Mouse (Mus musculus): ENCODE results near the gene Hoxc10. TPM values are rescaled to one million over a fixed set of nuclear protein-coding genes. Genes with fewer than 3 reads are reported as not detected.

Gene Hoxc10
- polyA plus RNA-seq, 1 experiment from 2014 or later, result not detected

- Histone ChIP-seq H3K27ac (ENCODE audit: low read depth) (no peak overlapping the region), H3K4me2 (ENCODE audit: low read depth, low read length) (peak overlapping the region; percentile 74), H3K27me3 (ENCODE audit: insufficient read depth, low read length) (peaks cover 99% of the 10 kb centered on the region), H3K36me3 (replicated peaks; ENCODE audit: insufficient read depth, low read length) (no peaks in the 10 kb centered on the region), H3K4me3 (ENCODE audit: low read depth, low read length) (peak overlapping the region; percentile 46), H3K9ac (replicated peaks) (no peak overlapping the region), H3K4me1 (ENCODE audit: insufficient read depth) (peaks cover 4% of the 10 kb centered on the region; the same call in 1 of the 2 replicates), H3K9me3 (ENCODE audit: low read length) (no peaks in the 10 kb centered on the region)
- ATAC-seq (peak; percentile 17; the same call in 1 of the 2 replicates), DNase-seq (peak; percentile 30)
- 2% methylated on average over 33 of the region's 33 CpGs for WGBS (ENCODE audit: insufficient replicate concordance)
- TF ChIP-seq CTCF (IDR thresholded peaks at IDR 0.05; ENCODE audit: low read depth) (no peak), EP300 (IDR thresholded peaks at IDR 0.05; ENCODE audit: low read depth) (no peak)
These were observed 32.7 kb downstream of the Hoxc10 start for GRCm38 (mm10) chr15:102999183-102999831.

DNA sequence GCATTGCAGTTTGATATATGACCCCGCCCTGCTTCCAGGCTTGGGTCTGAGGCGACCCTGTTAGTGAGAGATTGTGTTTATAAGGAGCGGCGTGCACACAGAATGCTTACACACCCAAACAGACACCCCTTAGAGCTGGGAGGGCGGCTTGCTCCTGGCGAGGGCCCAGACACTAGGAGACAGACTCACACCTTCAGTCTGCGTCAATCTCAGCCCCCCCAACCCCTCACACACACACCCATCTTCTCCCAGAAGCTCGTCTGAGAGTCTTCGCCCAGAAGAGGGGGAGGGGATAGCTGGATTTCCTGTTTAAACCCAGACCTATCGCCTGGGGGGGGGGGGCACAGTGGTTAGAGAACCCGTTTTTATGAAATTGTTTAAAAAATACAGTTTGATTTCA lies 33.4 kb downstream of the Hoxc10 start:
- Histone ChIP-seq H3K4me1 (ENCODE audit: insufficient read depth) (peaks cover 4% of the 10 kb centered on the region; the same call in 1 of the 2 replicates), H3K27ac (ENCODE audit: low read depth) (no peak overlapping the region), H3K9ac (replicated peaks) (no peak overlapping the region), H3K4me2 (ENCODE audit: low read depth, low read length) (peak overlapping the region; percentile 74; the same call in 1 of the 2 replicates), H3K4me3 (ENCODE audit: low read depth, low read length) (0 out of 2 replicates have a peak overlapping the region, but pooled peaks have one; percentile 46), H3K27me3 (ENCODE audit: insufficient read depth, low read length) (peaks cover 99% of the 10 kb centered on the region), H3K36me3 (replicated peaks; ENCODE audit: insufficient read depth, low read length) (no peaks in the 10 kb centered on the region), H3K9me3 (ENCODE audit: low read length) (no peaks in the 10 kb centered on the region)
- 16% methylated on average over 11 of the region's 11 CpGs for WGBS (ENCODE audit: insufficient replicate concordance)
- no peak for ATAC-seq
- TF ChIP-seq EP300 (IDR thresholded peaks at IDR 0.05; ENCODE audit: low read depth) (no peak), CTCF (IDR thresholded peaks at IDR 0.05; ENCODE audit: low read depth) (no peak)
- DNase-seq, result no peak

DNA sequence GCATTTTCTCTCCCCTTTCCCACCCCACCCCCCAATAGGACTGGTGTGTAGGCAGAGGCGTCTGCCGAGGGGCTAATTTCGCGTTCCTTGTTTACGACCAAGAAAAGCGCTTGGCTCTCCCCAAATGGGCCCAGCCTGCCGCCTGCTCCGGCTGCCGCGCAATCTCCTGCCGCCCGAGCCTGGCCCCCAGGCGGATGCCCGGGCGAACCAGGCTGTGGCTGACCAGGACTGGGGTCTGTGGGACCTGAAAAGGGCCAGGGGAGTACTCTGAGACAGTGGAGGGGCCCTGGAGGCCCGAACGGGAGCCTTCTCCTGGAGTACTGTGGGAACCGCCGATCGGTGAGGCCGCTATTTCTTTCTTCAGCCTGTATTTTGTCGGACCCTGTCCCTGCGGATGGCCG lies 33.9 kb downstream of the Hoxc10 start:
- DNase-seq (no peak), ATAC-seq (no peak)
- H3K27me3 ChIP-seq (ENCODE audit: insufficient read depth, low read length), result peaks cover 99% of the 10 kb centered on the region
- 10% methylated on average over 24 of the region's 24 CpGs for WGBS (ENCODE audit: insufficient replicate concordance)
- H3K4me1 ChIP-seq (ENCODE audit: insufficient read depth), result peaks cover 4% of the 10 kb centered on the region; the same call in 1 of the 2 replicates
- no peaks in the 10 kb centered on the region for H3K36me3 ChIP-seq (replicated peaks; ENCODE audit: insufficient read depth, low read length)
- TF ChIP-seq CTCF (IDR thresholded peaks at IDR 0.05; ENCODE audit: low read depth) (no peak), EP300 (IDR thresholded peaks at IDR 0.05; ENCODE audit: low read depth) (no peak)
- no peak overlapping the region; the same call in 1 of the 2 replicates for H3K4me3 ChIP-seq (ENCODE audit: low read depth, low read length)
- H3K27ac ChIP-seq (ENCODE audit: low read depth), result no peak overlapping the region
- H3K4me2 ChIP-seq (ENCODE audit: low read depth, low read length), result peak overlapping the region; percentile 7; the same call in 1 of the 2 replicates
- no peaks in the 10 kb centered on the region for H3K9me3 ChIP-seq (ENCODE audit: low read length)
- no peak overlapping the region for H3K9ac ChIP-seq (replicated peaks)

GRCm38 (mm10) chr15:103001370-103001769 lies 34.8 kb downstream of the Hoxc10 start:
- H3K9me3 ChIP-seq (ENCODE audit: low read length), result no peaks in the 10 kb centered on the region
- no peak overlapping the region for H3K27ac ChIP-seq (ENCODE audit: low read depth)
- ATAC-seq (no peak), DNase-seq (no peak)
- TF ChIP-seq EP300 (IDR thresholded peaks at IDR 0.05; ENCODE audit: low read depth), result no peak
- no peak for TF ChIP-seq CTCF (IDR thresholded peaks at IDR 0.05; ENCODE audit: low read depth)
- H3K36me3 ChIP-seq (replicated peaks; ENCODE audit: insufficient read depth, low read length), result no peaks in the 10 kb centered on the region
- no peak overlapping the region for H3K4me2 ChIP-seq (ENCODE audit: low read depth, low read length)
- H3K27me3 ChIP-seq (ENCODE audit: insufficient read depth, low read length), result peaks cover 100% of the 10 kb centered on the region
- peaks cover 4% of the 10 kb centered on the region; the same call in 1 of the 2 replicates for H3K4me1 ChIP-seq (ENCODE audit: insufficient read depth)
- no peak overlapping the region for H3K4me3 ChIP-seq (ENCODE audit: low read depth, low read length)
- 44% methylated on average over 2 of the region's 2 CpGs for WGBS (ENCODE audit: insufficient replicate concordance)
- H3K9ac ChIP-seq (replicated peaks), result no peak overlapping the region

DNA sequence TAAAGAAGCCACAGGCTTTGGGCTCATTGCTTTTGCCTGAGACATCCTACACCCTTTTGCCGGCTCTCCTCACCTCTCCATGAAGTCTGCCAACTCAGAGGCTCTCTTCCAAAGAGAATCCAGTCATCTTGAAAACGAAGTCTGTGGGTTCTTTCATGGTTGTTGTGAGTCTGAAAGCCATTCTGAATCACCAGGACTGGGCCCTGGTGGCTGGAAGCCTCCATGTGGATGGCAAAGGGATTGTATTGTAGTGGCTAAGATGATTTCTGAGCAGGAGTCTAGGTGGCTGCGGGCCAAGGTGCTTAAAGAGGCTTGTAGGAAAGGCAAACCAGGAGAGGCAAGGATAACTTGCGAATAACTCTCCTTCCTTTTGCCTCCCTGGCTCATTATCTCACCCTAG lies 35.6 kb downstream of the Hoxc10 start:
- H3K27me3 ChIP-seq (ENCODE audit: insufficient read depth, low read length), result peaks cover 100% of the 10 kb centered on the region

DNA sequence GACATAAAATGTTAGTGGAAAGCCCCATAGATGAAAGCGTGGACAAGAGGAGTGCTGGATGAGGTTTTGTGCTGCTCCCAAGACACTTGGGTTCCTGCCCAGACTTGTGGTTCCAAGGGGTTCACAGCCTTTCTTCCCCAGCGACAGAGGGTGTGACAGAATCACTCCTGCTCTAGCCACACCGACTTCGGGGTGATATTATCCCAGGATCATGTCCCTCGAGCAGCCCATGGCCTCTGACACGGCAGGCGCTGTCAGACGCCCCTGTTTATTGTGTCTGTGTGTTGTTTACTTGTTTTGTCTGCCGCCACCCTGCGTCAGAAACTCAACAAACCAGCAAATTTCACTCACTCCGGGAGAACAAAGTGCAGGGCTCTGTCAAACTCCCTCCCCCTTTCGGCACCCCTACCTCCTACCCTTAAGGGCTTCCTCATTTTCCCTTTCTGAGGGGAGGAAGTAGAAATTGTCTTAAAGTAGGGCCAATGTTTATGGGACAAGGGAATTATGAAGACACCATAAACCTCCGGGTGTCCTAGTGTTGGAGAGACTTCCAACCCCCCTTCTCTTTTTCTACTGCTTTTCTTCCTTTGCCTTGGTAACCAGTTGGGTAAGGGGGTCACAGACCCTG lies 36.3 kb downstream of the Hoxc10 start:
- H3K4me2 ChIP-seq (ENCODE audit: low read depth, low read length), result no peak overlapping the region
- no peaks in the 10 kb centered on the region for H3K9me3 ChIP-seq (ENCODE audit: low read length)
- peaks cover 4% of the 10 kb centered on the region; the same call in 1 of the 2 replicates for H3K4me1 ChIP-seq (ENCODE audit: insufficient read depth)
- ATAC-seq (no peak), DNase-seq (no peak)
- WGBS (ENCODE audit: insufficient replicate concordance), result 11% methylated on average over 13 of the region's 13 CpGs
- H3K36me3 ChIP-seq (replicated peaks; ENCODE audit: insufficient read depth, low read length), result no peaks in the 10 kb centered on the region
- H3K27me3 ChIP-seq (ENCODE audit: insufficient read depth, low read length), result peaks cover 100% of the 10 kb centered on the region
- H3K9ac ChIP-seq (replicated peaks), result no peak overlapping the region
- no peak overlapping the region for H3K4me3 ChIP-seq (ENCODE audit: low read depth, low read length)
- H3K27ac ChIP-seq (ENCODE audit: low read depth), result no peak overlapping the region
- TF ChIP-seq EP300 (IDR thresholded peaks at IDR 0.05; ENCODE audit: low read depth), result no peak
- TF ChIP-seq CTCF (IDR thresholded peaks at IDR 0.05; ENCODE audit: low read depth), result no peak

More for the DNA sequence above, 35.6 kb downstream of the Hoxc10 start:
- Histone ChIP-seq H3K4me2 (ENCODE audit: low read depth, low read length) (no peak overlapping the region), H3K27ac (ENCODE audit: low read depth) (no peak overlapping the region), H3K9ac (replicated peaks) (no peak overlapping the region), H3K4me1 (ENCODE audit: insufficient read depth) (peaks cover 4% of the 10 kb centered on the region; the same call in 1 of the 2 replicates), H3K9me3 (ENCODE audit: low read length) (no peaks in the 10 kb centered on the region), H3K4me3 (ENCODE audit: low read depth, low read length) (no peak overlapping the region), H3K36me3 (replicated peaks; ENCODE audit: insufficient read depth, low read length) (no peaks in the 10 kb centered on the region)
- TF ChIP-seq EP300 (IDR thresholded peaks at IDR 0.05; ENCODE audit: low read depth), result no peak
- TF ChIP-seq CTCF (IDR thresholded peaks at IDR 0.05; ENCODE audit: low read depth), result no peak
- WGBS (ENCODE audit: insufficient replicate concordance), result 39% methylated on average over 4 of the region's 4 CpGs
- DNase-seq (no peak), ATAC-seq (no peak)

Measured in liver, postnatal 0 days (tissue).